Mouse (Mus musculus) cerebellum, adult 18-20 months (tissue): ENCODE results near the gene Gpsm1.

Experiments
- DNase-seq, 2 experiments: peaks; one replicate each; pipeline ENCODE4 v3.0.0; 2021

The Gpsm1 gene

GRCm38 (mm10) chr2:26342044-26342443 lies 26.7 kb downstream of the Gpsm1 start:
- peak; percentile 77 to 78 for DNase-seq

GRCm38 (mm10) chr2:26342609-26343490 lies 27.5 kb downstream of the Gpsm1 start:
- no peak for DNase-seq

- DNase-seq, result no peak
These were observed 32.9 kb downstream of the Gpsm1 start for GRCm38 (mm10) chr2:26348241-26348640.

- peak; percentile 89 to 97 for DNase-seq
These were observed 36.3 kb downstream of the Gpsm1 start, which contains the start of gene Dnlz for GRCm38 (mm10) chr2:26351358-26352290. Dnlz (minus strand) TSS chr2:26352110.

GRCm38 (mm10) chr2:26352291-26352910 lies 37.1 kb downstream of the Gpsm1 start:
- DNase-seq, result peak; percentile 49 to 66

GRCm38 (mm10) chr2:26353066-26353980 lies 38.0 kb downstream of the Gpsm1 start:
- peak in 1 of 2 experiments; percentile 53 for DNase-seq

GRCm38 (mm10) chr2:26354401-26354800 lies 39.1 kb downstream of the Gpsm1 start:
- DNase-seq, result peak in 1 of 2 experiments; percentile 8

GRCm38 (mm10) chr2:26356231-26356630 lies 40.9 kb downstream of the Gpsm1 start:
- no peak for DNase-seq

GRCm38 (mm10) chr2:26356678-26357077 lies 41.4 kb downstream of the Gpsm1 start:
- no peak for DNase-seq

GRCm38 (mm10) chr2:26357484-26357883 lies 42.2 kb downstream of the Gpsm1 start:
- no peak for DNase-seq

- no peak for DNase-seq
These were observed 43.5 kb downstream of the Gpsm1 start for GRCm38 (mm10) chr2:26358667-26359320.

GRCm38 (mm10) chr2:26359983-26360382 lies 44.7 kb downstream of the Gpsm1 start:
- no peak for DNase-seq

- DNase-seq, result no peak
These were observed 45.5 kb downstream of the Gpsm1 start, which contains the start of gene Card9 for GRCm38 (mm10) chr2:26360772-26361171. Card9 (minus strand) TSS chr2:26360918.

GRCm38 (mm10) chr2:26362991-26363390 lies 47.7 kb downstream of the Gpsm1 start:
- no peak for DNase-seq

GRCm38 (mm10) chr2:26363481-26363880 lies 48.2 kb downstream of the Gpsm1 start:
- no peak for DNase-seq

- DNase-seq, result peak; percentile 72 to 79
These were observed 49.6 kb downstream of the Gpsm1 start for GRCm38 (mm10) chr2:26364738-26365465.

- no peak for DNase-seq
These were observed 52.6 kb downstream of the Gpsm1 start for GRCm38 (mm10) chr2:26367911-26368310.

- no peak for DNase-seq
These were observed 53.3 kb downstream of the Gpsm1 start for GRCm38 (mm10) chr2:26368572-26368971.

- no peak for DNase-seq
These were observed 57.1 kb downstream of the Gpsm1 start for GRCm38 (mm10) chr2:26372396-26372795.

GRCm38 (mm10) chr2:26380131-26380771 lies 64.9 kb downstream of the Gpsm1 start, which contains the start of gene Snapc4:
Snapc4 (minus strand) TSS chr2:26380653.
- peak; percentile 84 to 88 for DNase-seq
